Mouse (Mus musculus) WW6 (cell line): Measurements from ENCODE around the gene Wwc1.
"Not testable (repeated sequence)": the region's sequence is repeated elsewhere in the genome, so short reads cannot be mapped to it uniquely, and the experiment has no call there.

ENCODE experiments used
- DNase-seq: peaks from one replicate; pipeline ENCODE4 v3.0.0-alpha.2; 2013; ENCODE audit warnings: low read depth, low spot score

Gene Wwc1

DNA sequence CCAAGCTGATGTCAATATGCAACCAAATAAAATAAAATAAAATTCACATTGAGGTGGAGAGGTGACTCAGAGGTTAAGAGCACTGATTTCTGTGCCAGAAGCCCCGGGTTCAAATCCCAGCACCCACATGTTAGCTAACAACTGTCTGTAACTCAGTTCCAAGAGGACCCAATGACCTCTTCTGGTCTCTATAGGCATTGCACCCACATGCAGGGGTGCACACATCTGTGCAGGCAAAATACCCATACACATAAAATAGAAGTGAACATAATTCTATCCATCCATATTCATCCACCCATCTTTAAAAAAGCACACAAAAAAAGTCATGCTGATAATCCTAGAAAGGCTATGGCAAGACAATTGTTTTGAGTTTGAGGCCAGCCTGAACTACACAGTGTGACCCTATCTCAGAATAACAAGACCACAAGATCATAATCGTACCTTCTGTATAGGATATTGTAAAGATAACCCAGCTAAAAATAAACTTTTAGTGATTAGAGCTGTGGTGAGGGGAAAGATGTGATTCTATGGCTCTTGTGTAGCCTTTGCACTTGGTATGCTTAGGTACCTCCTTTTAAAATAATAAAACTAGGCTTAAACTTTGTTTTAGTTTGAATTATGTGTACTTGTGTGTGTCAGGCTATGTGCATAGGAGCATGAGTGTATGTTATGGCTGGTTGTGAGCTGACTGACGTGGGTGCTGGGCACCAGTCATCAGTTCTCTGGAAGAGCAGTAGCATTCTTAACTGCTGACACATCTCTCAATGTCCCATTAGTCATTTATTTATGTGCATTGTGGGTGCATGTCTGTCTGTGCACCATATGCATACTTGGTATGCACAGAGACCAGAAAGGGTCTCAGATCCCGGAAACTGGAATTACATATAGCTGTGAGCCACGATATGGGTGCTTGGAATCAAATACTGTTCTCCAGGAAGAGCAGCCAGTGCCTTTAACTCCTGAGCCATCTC, 142.9 kb downstream of the Wwc1 start:
- no peak for DNase-seq

DNA sequence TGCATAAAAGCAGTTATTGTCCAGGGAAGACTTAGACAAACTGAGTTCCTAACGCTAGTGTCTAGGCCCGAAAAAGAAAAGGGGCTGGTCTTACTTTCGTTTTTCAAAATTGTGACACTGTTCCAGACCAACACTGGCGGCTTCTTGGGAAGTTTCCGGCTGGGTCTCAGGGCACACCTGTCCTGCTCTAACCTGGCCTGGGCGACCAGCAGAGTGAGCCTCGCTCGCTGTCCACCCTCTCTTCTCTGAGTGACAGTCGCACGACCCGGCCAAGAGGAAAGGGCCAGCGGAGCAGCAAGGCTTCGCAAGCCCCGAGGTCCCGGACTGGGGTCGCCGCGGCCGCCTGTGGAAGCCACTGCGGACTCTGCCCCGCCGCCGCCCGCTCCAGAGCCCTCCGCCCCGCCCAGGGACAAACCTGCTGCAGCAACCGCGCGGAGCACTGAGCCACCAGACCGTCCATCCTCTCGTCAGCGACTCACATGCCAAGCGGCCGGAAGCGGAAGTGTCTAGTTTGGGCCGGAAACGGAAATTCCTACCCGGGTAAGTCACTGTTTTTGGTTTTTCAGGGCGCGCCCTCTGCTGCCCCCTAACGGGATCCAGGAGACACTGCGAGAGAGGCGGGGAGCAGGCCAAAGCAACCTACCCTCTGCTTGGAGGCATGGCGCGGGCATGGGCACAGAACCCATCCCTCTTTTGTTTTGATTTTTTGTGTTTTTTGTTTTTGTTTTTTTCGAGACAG, 146.1 kb downstream of the Wwc1 start, which contains the start of gene Rars:
Gene Rars (minus strand): TSS at position 485 of the 739 bp plus-strand sequence.
- DNase-seq: peak; percentile 88

DNA sequence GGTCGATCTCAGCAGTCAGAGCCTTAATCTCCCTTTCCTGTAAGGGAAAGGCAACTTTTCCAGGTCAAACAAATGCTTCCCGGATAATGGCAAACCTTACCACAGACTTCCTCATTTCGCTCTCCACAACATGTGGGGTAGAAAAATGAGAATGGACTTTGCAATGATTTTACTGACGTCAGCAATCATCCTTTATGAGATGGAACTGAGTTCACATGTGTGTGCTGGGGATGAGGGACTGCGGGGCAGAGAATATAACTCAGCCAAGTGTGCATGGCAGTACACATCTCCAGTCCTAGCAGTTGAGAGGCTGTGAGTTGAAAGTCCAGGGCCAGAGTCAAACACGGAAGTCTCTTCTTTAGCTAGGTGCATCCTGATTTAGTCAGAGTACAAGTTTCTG, 147.1 kb downstream of the Wwc1 start:
- no peak for DNase-seq

DNA sequence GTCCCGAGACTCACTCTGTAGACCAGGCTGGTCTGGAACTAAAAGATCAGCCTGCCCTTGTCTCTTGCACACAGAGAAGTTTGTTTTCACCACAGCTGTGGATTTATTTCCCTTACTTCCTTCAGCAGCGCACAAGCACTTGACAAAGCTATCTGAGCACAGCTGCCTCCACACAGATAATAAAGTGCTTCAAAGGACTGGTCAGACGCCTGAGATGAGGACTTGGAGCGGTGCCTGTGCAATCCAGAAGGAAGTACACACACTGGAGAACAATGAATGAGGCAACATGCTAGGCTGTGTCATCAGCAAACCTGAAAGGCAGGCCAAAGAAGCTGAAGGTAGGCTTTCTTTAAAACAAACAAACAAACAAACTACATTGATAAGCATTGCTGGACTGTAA, 148.2 kb downstream of the Wwc1 start:
- no peak for DNase-seq

DNA sequence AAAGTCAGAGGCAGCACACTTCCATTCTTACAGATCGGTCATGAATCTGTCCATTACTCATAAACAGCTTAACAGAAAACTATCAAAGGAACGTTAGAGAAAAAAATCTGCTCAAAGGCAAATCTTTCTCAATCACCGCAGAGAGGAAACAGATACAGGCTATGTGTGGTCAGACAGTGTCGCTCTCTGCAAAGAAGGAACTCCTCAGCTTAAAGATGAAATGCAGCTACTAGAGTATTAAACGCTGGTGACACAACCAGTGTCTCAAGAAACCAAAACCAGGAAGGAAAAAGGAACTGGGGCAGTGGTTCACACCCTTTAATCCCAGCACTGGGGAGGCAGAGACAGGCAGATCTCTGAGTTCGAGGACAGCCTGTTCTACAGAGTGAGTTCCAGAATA, 152.6 kb downstream of the Wwc1 start:
- DNase-seq: no peak

DNA sequence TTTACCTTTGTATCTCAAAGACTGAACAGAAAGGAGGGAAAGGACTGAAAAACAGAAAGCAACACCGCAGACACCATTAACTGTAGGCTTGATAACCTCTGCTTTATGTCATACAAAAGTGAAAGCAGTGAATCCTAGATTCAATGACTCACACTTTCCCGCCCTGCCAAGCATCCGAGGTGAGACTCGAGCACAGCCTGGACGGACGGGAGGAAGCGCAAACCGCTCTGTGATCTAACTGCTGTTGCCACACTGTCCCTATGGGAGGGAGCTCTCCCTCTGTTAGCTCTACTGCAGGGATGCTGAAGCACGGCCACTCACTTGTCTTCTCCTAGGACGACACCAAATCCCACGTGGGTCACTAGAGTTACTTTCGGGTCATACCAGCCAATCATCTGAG, 164.0 kb downstream of the Wwc1 start:
- DNase-seq: no peak

DNA sequence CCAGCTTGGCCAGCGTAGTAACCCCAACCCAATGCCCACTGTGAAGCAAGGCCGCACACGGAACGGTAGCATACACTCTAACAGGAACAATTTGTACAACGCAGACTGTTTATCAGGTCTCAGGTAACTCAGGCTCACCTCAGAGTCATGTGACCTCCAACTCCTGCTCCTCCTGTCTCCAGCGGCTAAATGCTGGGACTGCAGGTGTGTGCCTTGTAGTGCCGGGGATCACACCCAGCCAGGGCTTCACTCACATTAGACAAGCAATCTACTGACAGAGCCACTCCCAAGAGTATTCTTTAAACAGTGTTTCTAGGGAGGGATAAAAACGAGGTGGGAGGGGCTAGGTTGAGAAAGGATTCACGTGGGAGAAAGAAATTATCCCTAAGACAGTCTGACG, 168.9 kb downstream of the Wwc1 start:
- DNase-seq: peak; percentile 54

DNA sequence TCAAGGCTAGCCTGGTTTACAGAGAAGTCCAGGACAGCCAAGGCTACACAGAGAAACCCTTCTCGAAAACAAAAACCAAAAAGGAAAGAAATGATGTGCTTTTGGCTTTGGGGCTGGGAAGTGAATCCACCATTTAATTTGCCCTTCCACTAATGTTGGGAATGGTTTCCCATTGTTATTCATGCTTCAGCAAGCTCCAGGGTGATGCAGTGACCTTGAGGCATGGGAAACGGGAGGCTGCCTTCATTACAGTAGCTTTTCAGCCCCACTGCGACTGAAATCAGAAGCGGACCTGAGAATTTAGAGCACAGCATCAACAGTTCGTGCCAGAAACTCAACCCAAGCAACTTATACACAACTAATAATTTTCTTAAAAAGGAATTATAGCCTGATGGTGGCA, 179.0 kb downstream of the Wwc1 start:
- DNase-seq: no peak

DNA sequence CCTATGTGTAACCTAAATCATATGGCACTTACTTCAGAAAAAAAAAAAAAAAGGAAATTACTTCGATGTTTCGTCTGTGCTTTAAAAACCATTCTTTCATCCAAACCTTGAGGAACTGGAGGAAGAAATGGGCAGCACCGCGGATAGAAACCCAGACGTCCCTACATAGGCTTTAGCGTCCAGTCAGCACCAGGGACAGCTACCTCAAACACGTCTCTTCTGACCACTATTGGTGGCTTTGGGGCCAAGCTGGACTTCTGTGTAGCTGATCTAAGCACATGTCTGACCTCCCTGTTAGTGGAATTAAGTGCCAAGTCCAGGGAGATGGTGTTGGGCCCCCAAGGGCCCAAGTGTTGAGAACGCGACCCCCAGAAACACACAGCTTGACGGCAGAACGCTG, 181.5 kb downstream of the Wwc1 start, which contains the start of gene Fbll1:
Gene Fbll1 (minus strand): TSS at position 11 of the 400 bp plus-strand sequence.
- peak; percentile 52 for DNase-seq

DNA sequence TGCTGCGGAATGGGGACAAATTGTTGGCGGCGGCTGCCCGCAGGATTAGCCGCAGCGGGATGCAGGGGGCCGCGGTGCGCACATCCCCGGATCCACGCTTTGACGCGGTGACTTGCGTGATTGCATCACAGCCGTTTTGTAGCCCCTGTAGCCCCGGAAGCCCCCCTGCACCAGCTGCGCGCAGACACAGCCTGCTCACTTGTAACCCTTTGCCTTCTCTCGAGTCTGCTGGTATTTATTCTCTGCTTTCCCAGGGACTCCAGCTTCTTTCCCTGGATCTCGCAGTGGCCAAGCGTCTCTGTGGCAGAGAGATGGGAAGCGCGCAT, 181.9 kb downstream of the Wwc1 start:
- DNase-seq: no peak

DNA sequence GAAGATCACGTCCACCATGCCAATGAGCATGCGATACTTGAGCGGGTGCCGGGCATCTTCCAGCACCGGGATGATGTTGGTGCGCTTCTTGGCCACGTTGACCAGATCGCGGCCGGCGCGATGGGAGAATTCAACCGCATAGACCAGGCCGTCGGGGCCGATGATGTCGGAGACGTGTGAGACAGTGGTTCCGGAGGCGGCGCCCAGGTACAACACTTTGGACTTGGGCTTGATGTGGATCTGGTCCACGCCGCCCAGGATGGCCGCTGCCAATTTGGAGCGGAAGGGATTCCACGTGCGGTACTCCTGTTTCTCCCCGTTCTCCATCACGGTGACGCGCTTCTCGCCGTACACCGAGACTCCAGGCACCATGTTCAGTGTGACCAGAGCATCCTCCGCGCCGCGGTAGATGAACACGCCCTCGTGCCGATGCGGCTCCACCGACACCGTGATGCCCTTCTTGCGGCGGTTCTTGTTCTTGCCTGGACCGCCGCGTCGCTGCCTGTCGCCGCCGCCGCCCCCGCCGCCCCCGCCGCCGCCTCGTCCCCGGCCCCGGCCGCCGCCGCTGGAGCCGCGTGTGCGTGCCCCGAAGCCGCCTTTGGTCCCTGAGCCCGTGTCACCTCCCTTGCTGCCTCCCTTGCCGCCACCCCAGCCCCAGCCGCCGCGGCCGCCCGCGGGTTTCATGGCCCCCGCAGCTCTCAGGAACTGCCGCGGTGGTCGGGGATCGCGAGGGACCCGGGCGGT, 182.4 kb downstream of the Wwc1 start:
- no peak for DNase-seq

DNA sequence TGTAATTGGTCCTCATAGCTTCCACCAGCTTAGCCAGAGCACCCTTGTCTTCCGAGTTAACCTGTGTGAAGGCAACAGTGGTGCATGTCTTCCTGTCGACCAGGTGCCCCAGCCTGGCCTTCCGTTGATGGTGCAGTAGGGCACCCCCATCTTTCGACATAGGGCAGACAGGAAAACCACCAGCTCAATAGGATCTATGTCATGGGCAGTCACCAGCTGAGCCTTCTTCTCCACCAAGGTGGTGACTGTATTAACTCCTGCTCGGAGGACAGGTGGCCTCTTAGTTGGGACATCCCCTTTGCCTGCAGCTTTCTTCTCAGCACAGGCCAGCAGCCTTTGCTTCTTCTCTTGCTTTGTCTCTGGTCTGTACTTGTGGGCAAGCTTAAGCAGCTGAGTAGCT, 187.5 kb downstream of the Wwc1 start:
- DNase-seq: not testable (repeated sequence)

DNA sequence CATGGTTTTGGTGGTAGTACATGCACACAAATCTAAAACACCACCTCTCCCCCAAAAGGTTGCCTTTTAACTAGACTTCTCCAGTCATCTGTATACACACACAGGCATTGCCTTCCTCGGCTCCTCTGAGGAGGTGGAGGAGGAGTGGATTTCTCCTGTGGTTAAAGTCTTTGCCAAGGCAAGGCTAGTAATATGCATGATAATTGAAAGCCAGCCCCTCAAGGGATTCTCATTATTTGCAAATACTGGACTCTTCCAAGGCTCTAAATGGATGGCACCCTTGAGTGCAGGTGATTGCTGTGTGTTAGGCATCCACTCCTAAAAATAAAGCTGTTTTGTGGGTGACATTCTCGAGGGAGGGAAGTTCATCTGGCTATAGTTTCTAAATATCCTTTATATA, 191.9 kb downstream of the Wwc1 start:
- no peak for DNase-seq
